Mouse (Mus musculus): ENCODE results near the gene Dmrtb1. TPM values are rescaled to one million over a fixed set of nuclear protein-coding genes. Genes with fewer than 3 reads are reported as not detected.

The Dmrtb1 gene
- polyA plus RNA-seq (2015; fragmentation: Nextera tagmentation; extraction: Ambion mirVana), result 52.0 and 58.2 TPM in 2 replicates

GRCm38 (mm10) chr4:107684130-107684529 lies at the start of gene Dmrtb1:
Gene Dmrtb1, minus strand, starts transcription at chr4:107684230.
- no peak within 1 kb of the TSS for H3K27ac ChIP-seq
- H3K27me3 ChIP-seq (replicated peaks), result 0 out of 2 replicates have a peak, but pooled peaks cover 6% of the 10 kb centered on the region
- ATAC-seq (replicated peaks), result no peak
- H3K4me3 ChIP-seq, result no peak within 1 kb of the TSS
- H3K4me2 ChIP-seq, result no peak within 1 kb of the TSS
- peaks cover 35% of the 10 kb centered on the region for H3K4me1 ChIP-seq
- H3K36me3 ChIP-seq (replicated peaks), result no peaks in the 10 kb centered on the region
- no peak within 1 kb of the TSS for H3K9ac ChIP-seq
- H3K9me3 ChIP-seq, result no peaks in the 10 kb centered on the region
- WGBS, result 92% methylated on average over 14 of the region's 14 CpGs

DNA sequence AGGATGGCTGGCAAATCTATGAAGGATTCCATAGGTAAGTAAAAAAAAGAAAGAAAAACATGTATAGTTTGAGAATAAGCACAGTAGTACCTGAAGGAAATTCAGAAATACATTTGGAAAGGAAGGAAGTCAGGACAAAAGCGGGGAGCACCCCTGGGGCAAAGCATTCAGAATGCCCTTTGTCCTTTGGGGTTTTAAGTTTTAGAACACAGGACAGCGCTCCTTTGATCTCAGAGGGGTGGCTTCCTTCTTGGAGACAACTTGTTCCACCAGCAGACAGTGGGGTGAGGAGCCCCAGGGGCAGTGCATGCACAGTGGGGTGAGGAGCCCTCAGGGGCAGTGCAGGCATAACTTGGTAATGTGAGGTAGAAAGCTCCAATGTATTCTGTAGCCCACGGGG lies 49.6 kb upstream of the Dmrtb1 start:
- Histone ChIP-seq H3K27me3 (replicated peaks) (no peaks in the 10 kb centered on the region), H3K4me3 (no peak overlapping the region), H3K36me3 (replicated peaks) (no peaks in the 10 kb centered on the region), H3K4me1 (peaks cover 35% of the 10 kb centered on the region), H3K9me3 (no peaks in the 10 kb centered on the region), H3K4me2 (no peak overlapping the region), H3K9ac (no peak overlapping the region), H3K27ac (no peak overlapping the region)
- no peak for ATAC-seq (replicated peaks)
- 27% methylated on average over 3 of the region's 3 CpGs for WGBS

- H3K36me3 ChIP-seq (replicated peaks), result no peaks in the 10 kb centered on the region
- no peak overlapping the region for H3K9ac ChIP-seq
- no peaks in the 10 kb centered on the region for H3K9me3 ChIP-seq
- no peak for ATAC-seq (replicated peaks)
- H3K27me3 ChIP-seq (replicated peaks), result no peaks in the 10 kb centered on the region
- H3K4me1 ChIP-seq, result peaks cover 33% of the 10 kb centered on the region
- no peak overlapping the region for H3K27ac ChIP-seq
- no peak overlapping the region for H3K4me2 ChIP-seq
- H3K4me3 ChIP-seq, result no peak overlapping the region
- WGBS, result 25% methylated on average over 4 of the region's 4 CpGs
These were observed 48.6 kb upstream of the Dmrtb1 start for GRCm38 (mm10) chr4:107732624-107733023.

DNA sequence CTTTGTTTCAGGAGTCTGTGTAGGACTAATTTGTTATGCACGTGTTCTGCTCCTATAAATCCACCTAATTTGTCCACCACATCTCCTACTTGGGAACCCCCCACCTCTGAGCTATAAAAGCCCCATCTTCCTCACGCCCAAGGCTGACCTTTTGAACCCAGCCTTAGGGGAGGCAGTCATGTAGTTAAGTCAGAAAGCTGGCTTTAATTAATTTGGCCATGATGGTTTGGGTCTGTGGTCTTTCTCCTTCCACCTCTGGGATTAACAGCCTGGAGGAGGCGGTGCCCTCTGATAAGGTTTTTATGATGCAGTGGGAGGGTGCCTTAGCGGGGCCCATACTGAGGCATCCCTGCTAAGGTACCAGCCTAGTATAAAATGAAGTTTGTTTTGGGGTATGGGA lies 48.2 kb upstream of the Dmrtb1 start:
- Histone ChIP-seq H3K9me3 (no peaks in the 10 kb centered on the region), H3K27ac (no peak overlapping the region), H3K9ac (no peak overlapping the region), H3K27me3 (replicated peaks) (no peaks in the 10 kb centered on the region), H3K4me3 (no peak overlapping the region), H3K4me1 (peaks cover 33% of the 10 kb centered on the region), H3K4me2 (no peak overlapping the region), H3K36me3 (replicated peaks) (no peaks in the 10 kb centered on the region)
- no peak for ATAC-seq (replicated peaks)
- 20% methylated on average over 4 of the region's 4 CpGs for WGBS

DNA sequence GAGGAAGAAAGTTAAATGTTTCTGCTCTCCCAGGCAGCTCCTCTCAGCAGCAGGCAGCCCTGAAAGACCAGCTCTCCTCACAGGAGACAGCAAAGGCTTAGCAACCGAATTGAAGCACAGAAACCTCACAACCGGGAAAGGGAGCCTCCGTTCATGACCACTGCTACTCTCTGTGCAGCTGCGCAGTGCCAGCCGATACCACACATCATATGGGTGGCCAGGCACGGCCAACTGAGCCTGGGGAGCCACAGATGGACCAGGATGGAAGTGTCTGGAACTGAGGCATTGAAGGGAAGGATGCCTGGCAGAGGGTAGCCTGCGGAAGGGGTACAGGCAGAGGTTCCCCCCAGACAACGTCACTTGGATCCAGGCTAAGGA lies 47.0 kb upstream of the Dmrtb1 start:
- no peak overlapping the region for H3K4me2 ChIP-seq
- WGBS, result 41% methylated on average over 8 of the region's 8 CpGs
- H3K36me3 ChIP-seq (replicated peaks), result no peaks in the 10 kb centered on the region
- H3K9ac ChIP-seq, result no peak overlapping the region
- H3K4me3 ChIP-seq, result no peak overlapping the region
- no peaks in the 10 kb centered on the region for H3K9me3 ChIP-seq
- 0 out of 2 replicates have a peak, but pooled peaks have one; percentile 41 for ATAC-seq (replicated peaks)
- no peaks in the 10 kb centered on the region for H3K27me3 ChIP-seq (replicated peaks)
- H3K4me1 ChIP-seq, result peaks cover 33% of the 10 kb centered on the region
- H3K27ac ChIP-seq, result peak overlapping the region; percentile 3; the same call in 1 of the 2 replicates

DNA sequence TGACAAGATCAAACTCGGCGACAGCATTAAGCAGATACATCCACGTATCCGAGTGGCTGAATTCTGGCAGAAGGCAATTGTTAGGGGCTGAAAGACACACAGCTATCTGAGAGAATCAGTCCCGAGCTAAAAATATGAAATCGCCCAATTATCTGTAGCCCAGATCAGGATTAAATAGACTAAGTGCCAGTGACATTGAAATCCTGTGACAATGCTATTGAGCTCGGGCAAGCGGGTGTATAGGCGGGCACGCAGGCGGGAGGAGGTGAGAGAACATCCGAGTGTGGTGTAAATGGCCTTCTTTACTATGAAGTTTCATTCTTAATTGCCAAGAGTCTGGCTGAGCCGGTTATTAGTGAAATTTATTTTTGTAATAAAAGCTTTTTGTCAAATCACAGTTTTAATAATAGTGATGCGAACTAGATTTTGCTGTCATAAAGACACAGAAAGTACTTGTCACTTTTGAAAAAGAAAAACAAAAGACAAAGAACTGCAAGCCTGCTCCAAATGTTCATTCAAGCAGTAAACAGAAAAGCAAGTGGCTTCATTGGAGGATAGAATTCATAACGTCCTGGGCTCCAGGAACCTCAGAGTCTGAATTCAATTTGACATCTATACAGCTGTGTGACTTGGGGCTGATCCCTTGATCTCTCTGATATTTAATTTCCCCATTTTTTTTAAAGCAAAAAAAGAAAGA lies 46.5 kb upstream of the Dmrtb1 start:
- Histone ChIP-seq H3K27ac (peak overlapping the region; percentile 3; the same call in 1 of the 2 replicates), H3K4me3 (no peak overlapping the region), H3K4me2 (no peak overlapping the region), H3K27me3 (replicated peaks) (no peaks in the 10 kb centered on the region), H3K4me1 (peaks cover 33% of the 10 kb centered on the region), H3K9me3 (no peaks in the 10 kb centered on the region), H3K9ac (no peak overlapping the region), H3K36me3 (replicated peaks) (no peaks in the 10 kb centered on the region)
- WGBS, result 45% methylated on average over 15 of the region's 15 CpGs
- ATAC-seq (replicated peaks), result no peak

DNA sequence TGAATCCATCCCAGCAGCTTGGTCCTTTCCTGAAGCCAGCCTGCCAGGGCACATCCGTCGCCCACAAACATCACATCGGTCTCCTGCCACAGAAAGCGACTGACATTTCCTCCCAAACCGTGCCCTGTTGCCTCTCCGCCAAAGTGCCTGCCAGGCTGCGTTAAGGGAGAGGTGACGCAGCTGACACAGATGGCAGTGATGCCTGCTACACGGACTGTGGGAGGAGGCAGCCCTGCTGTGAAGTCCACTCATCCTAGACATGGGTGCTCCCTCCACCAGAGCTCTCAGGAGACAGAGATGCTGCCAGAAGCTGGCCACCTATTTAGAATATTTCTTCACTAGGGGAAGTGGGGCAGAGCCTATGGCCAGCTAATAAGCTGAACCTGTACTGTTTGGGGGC lies 41.4 kb upstream of the Dmrtb1 start:
- Histone ChIP-seq H3K9ac (no peak overlapping the region), H3K27ac (no peak overlapping the region), H3K36me3 (replicated peaks) (no peaks in the 10 kb centered on the region), H3K4me1 (peaks cover 2% of the 10 kb centered on the region; the same call in 1 of the 2 replicates), H3K4me3 (no peak overlapping the region), H3K27me3 (replicated peaks) (no peaks in the 10 kb centered on the region), H3K9me3 (no peaks in the 10 kb centered on the region), H3K4me2 (no peak overlapping the region)
- no peak for ATAC-seq (replicated peaks)
- 71% methylated on average over 9 of the region's 9 CpGs for WGBS

GRCm38 (mm10) chr4:107720043-107720830 lies 36.2 kb upstream of the Dmrtb1 start:
- H3K27me3 ChIP-seq (replicated peaks), result no peaks in the 10 kb centered on the region
- WGBS, result 77% methylated on average over 11 of the region's 11 CpGs
- no peak for ATAC-seq (replicated peaks)
- H3K4me1 ChIP-seq, result peaks cover 24% of the 10 kb centered on the region
- H3K9ac ChIP-seq, result no peak overlapping the region
- no peak overlapping the region for H3K4me3 ChIP-seq
- H3K9me3 ChIP-seq, result no peaks in the 10 kb centered on the region
- no peaks in the 10 kb centered on the region for H3K36me3 ChIP-seq (replicated peaks)
- H3K27ac ChIP-seq, result no peak overlapping the region
- no peak overlapping the region for H3K4me2 ChIP-seq

DNA sequence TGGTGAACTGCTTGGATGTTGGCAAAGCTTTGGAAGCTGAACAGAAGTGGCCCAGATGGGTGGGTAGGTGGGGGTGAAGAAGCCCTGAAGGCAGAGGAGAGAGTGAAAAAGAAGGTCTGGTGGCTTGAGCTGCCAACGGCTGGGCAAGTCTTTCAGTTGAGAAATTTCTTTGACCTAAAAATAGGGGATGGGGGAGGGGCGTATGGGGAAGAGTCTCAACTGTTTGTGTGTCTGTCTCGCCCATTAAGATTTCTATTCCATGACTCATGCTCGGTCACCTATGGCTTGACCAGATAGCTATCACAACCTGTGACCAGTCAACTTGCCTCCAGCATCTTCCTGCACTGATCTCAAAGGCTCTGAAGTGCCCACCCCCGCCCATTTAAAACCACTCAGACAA lies 35.1 kb upstream of the Dmrtb1 start:
- no peaks in the 10 kb centered on the region for H3K9me3 ChIP-seq
- H3K36me3 ChIP-seq (replicated peaks), result no peaks in the 10 kb centered on the region
- H3K4me2 ChIP-seq, result no peak overlapping the region
- WGBS, result 76% methylated on average over 5 of the region's 5 CpGs
- no peaks in the 10 kb centered on the region for H3K27me3 ChIP-seq (replicated peaks)
- H3K4me3 ChIP-seq, result no peak overlapping the region
- no peak for ATAC-seq (replicated peaks)
- H3K27ac ChIP-seq, result peak overlapping the region; percentile 49; the same call in 1 of the 2 replicates
- H3K9ac ChIP-seq, result no peak overlapping the region
- H3K4me1 ChIP-seq, result peaks cover 24% of the 10 kb centered on the region

- Histone ChIP-seq H3K4me2 (no peak overlapping the region), H3K9me3 (no peaks in the 10 kb centered on the region), H3K4me3 (no peak overlapping the region), H3K27me3 (replicated peaks) (no peaks in the 10 kb centered on the region), H3K9ac (no peak overlapping the region), H3K36me3 (replicated peaks) (no peaks in the 10 kb centered on the region), H3K4me1 (peaks cover 24% of the 10 kb centered on the region), H3K27ac (peak overlapping the region; percentile 49)
- no peak for ATAC-seq (replicated peaks)
- 30% methylated on average over 8 of the region's 8 CpGs for whole genome bisulfite sequencing
These were observed 34.7 kb upstream of the Dmrtb1 start for GRCm38 (mm10) chr4:107718720-107719119.

GRCm38 (mm10) chr4:107717718-107718313 lies 33.8 kb upstream of the Dmrtb1 start:
- no peaks in the 10 kb centered on the region for H3K9me3 ChIP-seq
- H3K4me2 ChIP-seq, result no peak overlapping the region
- H3K4me1 ChIP-seq, result peaks cover 24% of the 10 kb centered on the region
- H3K27me3 ChIP-seq (replicated peaks), result no peaks in the 10 kb centered on the region
- peak overlapping the region; percentile 48 for H3K27ac ChIP-seq
- peak; percentile 29; the same call in 1 of the 2 replicates for ATAC-seq (replicated peaks)
- H3K9ac ChIP-seq, result no peak overlapping the region
- H3K36me3 ChIP-seq (replicated peaks), result no peaks in the 10 kb centered on the region
- WGBS, result 42% methylated on average over 8 of the region's 8 CpGs
- no peak overlapping the region for H3K4me3 ChIP-seq

GRCm38 (mm10) chr4:107716754-107717299 lies 32.8 kb upstream of the Dmrtb1 start:
- no peaks in the 10 kb centered on the region for H3K9me3 ChIP-seq
- H3K9ac ChIP-seq, result no peak overlapping the region
- H3K4me2 ChIP-seq, result no peak overlapping the region
- no peaks in the 10 kb centered on the region for H3K27me3 ChIP-seq (replicated peaks)
- no peaks in the 10 kb centered on the region for H3K36me3 ChIP-seq (replicated peaks)
- ATAC-seq (replicated peaks), result no peak
- 58% methylated on average over 9 of the region's 9 CpGs for WGBS
- H3K4me1 ChIP-seq, result peaks cover 24% of the 10 kb centered on the region
- no peak overlapping the region for H3K4me3 ChIP-seq
- 0 out of 2 replicates have a peak overlapping the region, but pooled peaks have one; percentile 13 for H3K27ac ChIP-seq

Measured in midbrain, embryonic 15.5 days (tissue).